Mouse (Mus musculus): ENCODE measurements around the gene Nfia.

Gene Nfia

DNA sequence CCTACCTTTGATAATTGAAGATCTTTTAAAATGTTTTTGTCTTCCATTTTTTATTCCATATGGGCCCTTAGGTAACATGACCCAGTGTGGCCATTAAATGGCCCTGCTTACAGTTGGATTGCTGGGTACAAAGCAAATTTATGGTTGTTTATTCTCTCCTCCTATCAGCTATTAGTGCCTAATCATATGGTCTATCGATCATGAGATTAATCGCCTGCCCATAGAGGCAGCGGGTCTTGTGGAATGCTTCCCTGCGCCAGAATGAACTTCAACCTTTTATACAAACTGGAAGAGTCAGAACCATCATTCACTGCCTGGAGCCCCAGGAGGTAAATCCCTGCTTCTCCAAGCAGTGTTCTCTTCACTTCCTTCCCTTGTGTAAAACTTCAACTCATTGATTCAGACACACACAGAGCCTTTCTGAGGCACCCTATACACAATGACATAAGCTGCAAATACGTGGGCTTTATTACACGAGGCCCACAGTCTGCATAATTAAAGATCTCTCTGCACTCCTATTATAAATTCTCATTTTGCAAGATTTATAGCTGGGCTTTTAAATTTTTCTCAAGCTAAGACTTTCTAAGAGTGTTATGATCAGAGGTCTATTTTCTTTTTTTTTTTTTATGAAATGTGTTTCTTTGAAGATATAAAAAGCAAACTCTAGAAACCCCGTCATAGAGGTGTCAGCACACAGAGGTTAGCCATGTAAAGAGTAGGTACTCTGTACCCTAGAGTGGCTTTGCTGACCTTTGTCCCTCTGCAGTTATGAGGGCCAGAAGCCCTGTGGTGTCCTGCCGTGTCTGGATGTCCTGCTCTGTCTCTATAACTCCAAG is 67.9 kb downstream of the Nfia start:
- no peak for DNase-seq

DNA sequence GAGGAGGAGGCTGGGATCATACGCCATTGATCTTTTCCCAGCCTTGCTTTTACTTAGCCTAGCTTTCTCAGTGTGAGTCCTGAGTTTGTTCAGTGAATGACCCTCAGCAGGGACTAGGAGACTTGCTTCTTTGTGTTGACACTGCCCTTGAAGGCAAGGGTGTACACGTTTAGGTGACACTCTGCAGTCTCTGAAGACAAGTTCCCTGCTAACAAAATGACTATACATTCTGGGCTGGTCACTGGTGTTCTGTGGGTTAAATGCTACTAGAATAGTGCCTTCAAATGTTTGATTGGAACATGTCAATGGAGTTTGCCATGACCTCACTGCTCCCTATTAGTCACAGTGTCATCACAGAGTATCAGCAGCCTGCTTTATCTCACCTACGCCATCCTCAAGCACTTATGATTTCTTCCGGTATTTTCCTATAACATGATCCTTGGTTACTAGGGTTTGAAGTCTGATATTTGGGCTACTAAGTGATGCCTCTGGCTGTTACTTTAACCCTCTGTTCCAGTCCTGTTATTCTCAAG is 68.6 kb downstream of the Nfia start:
- no peak for DNase-seq

DNA sequence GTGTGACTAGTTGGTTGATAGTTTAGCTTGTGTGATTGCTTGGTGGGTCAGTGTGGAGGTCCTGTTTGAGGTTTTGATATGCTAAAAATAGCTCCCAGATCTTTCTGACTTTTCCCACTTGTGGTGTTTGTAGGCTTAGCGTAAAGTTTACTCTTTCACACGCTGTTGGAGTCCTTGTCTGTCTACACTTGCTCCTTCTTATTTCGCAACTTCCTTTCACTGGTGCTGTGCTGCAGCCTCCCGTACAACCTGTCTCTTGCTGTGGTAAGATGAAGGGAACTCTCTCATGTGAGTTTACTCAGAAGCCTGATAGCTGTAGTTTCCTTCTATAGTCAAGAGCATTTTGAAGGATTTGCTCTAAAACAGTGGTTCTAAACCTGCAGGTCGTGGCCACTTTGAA is 69.2 kb downstream of the Nfia start:
- DNase-seq: no peak

DNA sequence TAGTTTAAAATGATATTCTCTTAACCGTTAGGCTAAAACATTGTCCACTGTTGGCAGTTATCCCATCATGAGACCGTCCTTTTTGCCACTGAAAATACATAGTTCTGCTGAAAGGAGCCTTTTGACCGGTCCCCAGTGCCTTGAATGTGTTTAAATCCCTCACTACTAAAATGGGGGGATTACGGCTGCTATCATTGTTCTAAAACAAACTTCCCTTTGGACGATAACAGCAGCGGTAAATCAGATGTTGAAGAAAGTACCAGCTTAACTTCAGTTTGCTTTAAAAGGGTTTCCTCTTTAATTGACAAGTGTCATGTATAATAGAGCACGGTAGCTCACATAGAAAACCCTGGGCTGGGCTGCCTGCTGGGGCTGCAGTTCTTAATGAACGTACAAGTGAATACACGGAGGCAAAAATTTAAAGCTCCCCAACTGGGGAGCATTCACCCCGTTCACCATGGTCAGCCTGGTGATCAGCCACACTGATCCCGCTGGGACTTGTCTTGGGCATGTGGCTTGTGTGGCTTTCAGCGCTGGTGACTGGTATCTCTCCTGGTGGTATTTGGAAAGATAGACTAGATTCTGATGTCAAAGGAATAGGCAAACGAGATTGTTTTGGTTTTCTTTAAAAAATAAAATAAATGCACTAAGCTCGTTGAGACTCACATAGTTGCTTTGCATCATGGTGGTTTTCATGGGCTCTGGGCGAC is 71.6 kb downstream of the Nfia start:
- no peak for DNase-seq

DNA sequence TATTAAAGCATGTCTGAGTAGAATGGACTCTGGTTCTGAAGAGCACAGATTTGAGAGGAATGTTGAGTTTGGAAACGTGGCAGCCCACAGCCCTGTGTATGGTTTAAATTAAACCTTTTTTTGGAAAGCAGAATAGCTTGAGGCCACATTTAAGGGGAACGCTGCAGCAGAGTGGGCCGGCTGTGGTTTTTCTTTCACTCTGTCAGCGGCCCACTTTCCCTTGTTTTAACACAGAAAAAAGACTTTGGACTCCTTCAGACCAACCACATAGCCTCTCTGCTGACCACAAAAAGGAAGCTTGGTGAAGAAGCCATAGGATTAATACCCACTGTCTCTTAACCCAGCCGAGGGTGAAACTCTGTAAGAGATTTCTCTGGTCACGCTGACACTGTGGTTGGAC is 72.4 kb downstream of the Nfia start:
- no peak for DNase-seq

DNA sequence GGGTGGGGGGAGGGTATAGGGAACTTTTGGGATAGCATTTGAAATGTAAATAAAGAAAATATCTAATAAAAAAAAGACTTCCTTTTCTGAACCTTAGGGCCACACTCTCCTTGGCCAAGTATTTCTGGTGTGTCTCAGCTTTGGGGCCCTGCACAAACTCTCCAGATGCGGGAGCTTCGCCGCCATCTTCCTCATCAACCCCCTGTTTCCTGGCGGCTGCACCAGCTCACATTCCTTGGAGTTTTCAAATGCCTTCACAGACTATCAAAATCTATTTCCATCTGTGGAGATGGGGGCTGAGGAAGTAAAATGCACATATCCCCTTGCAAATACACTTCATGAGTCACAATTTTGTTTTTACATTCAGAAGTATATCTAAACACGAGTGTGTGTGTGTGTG is 75.1 kb downstream of the Nfia start:
- DNase-seq: no peak

DNA sequence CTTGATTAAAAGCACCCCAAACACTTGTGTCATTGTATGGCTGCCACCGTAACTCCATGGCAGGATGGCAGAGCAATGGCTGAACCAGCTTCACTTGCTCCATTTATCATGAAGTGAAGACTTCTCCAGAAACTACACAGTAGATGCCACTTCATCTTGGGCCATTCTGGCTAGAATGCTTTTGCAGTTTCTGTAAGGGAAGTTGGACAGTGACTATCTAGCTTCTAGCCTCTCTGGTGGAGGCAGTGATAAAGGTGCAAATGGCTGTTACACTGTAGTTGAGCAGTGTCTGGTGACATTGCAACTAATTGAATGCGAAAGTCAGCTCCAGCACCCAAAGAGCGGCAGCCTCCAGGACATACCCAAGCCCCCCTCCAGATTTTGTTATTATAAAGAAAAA is 78.5 kb downstream of the Nfia start:
- DNase-seq: no peak

DNA sequence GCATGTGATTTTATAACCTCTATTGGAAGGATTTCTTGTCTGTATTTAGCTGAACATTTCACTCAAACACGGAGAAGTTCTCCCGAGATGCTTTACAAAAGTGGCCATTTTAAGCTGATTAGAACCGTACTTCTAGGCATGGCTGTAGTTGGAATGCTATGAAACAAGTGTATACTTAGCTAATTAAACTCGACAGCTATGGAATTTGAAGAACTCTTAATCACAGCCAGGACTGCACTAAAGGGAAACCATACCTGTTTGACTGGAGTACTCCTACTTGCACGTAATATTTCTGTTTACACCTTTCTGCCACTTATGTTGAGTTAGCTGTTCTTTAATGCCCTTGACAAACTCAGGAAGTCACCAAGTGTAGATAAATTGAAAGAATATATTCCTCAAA is 79.2 kb downstream of the Nfia start:
- DNase-seq: no peak

DNA sequence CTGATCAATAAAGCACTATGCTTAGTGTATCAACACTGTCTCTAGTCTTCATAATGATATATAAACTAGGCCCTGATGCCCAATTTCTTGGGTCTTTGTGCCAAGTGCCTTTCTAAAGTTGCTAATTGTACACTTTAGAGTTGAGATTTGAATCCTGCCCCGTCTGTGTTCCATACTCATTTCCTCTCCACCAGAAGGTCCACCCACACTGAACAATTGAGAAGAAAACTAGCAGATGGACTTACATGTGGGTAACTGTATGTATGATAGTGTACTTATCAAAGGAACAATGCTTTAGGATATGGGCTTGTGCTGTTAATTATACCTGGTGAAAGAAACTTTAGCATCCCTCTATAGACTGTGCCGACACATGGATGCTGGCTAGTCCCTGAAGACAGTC is 80.1 kb downstream of the Nfia start:
- DNase-seq: no peak

DNA sequence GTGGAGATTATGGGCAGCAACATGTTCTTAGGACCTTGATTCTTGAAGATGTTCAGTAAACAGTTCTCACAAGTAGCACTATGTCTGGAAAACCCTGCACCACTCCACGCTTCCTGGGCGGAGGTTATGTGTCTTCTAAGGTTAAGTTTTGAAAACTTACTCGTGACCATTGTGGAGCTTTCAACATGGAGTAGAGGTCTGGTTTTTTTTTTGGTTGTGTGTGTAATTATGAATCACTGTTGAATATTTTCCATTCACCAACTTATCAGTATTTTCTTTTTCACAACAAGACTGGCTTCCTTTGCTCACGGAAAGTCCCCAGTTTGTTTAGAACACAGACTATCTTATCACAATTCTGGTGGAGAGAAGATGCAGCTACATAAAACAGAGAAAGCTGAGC is 82.2 kb downstream of the Nfia start:
- no peak for DNase-seq

DNA sequence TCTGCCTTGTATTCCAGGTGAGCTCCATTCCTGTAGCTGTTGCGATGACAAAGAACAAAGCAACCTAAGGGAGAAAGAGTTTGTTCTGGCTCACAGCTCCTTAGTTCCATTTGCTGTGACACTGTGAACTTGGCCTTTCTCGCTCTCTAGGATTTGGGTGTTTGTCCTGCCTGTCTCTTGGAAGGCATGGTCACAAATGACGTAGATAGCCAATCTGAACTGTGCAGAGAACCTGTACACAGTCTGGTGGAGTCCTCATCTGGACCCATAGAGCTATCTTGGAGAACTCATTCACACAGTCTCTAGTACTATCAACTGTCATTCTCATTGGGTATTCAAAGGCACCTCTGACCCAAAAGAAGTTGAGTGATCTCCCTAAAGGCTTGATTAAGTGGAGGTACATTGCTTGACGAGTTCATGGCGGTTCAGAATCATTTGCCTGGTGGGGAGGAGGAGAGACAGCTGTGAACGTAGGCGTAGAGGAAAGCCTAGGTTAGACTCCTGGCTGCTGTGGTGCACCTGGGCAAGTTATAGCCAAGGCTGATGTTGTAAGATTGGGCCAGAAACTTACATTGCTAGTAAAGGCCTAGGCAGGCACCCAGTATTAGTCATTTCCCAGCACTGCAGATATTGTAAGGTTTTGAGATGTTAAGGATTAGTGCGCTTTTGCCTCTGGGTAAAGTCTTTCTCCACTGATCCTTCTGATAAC is 83.3 kb downstream of the Nfia start:
- no peak for DNase-seq

DNA sequence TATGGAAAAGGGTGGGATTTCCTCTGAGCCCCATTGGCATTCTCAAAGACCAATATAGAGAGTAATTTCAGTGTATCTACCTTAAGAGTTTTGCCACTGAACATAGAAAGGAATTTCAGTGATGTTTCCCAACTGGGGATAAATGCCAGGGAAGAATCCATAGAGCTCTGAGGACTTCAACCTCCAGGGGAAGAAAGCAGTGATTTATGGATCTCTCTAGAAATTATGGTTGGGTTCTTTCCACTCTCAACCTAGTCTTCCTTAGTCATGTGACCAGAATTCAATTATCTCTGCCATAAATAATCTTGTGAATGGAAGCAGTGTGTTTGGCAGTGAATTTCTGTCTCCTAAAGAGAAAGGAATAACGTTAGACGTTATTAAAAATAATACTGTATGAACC is 85.0 kb downstream of the Nfia start:
- DNase-seq: no peak

DNA sequence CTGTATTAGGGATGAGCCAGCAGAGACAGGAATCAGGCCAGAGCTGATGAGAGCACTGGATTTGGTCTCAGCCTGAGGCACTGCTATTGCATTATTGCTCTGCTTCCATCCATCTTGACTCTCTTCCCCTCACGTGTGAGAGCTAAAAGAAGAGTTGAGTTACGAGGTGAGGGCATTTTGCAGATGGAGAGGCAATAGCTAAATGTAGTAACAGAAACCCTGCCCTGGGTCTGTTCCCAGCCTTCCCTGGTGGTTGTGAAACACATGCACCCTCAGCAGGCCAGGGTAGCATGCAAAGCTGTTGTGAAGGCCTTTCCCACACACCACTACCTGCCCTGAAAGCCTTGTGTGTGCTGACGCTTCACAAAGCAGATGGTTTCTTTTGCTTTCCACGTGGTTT is 86.9 kb downstream of the Nfia start:
- DNase-seq: no peak

DNA sequence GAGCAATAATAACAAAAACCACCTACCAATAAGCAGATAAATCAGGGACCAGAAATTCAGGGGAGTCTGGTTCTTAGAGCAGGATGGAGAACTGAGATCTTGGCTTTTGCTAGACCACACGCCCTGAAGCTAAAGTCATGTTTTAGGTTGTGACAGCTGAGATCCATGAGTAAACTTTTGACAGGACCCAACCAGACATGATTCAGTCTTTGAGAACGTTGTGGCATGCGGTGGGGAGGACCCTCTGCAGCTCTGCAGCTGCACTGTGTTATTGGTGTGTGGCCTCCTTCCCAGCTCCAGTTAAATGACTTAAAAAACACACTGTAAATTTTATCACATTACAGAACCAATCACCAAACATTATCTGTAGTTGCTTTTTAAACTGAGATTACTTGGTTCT is 87.8 kb downstream of the Nfia start:
- DNase-seq: no peak

DNA sequence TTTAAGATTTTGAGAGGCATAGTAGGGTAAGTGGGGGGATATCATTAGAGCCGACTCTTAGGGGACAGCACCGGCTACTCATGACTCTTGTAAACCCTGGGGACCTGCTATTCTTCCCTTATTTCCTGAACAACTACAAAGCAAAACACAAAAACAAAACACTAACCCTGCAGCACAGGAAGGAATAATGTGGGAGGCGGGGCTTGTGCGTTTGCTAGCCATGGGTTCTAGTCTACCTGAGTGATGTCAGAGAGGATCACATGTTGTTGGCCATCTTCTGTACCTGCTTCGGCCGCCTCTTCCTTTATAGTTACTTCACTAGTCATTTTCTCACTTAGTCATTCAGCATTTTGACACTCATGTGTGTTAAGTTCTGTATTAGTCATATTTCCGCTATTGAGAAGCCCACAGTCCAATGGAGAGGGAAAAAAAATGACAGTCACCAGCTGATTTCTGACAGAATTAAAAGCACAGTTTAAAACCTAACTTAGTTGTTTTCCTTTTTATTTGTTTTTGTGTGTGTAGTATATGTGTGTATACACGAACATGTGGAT is 88.3 kb downstream of the Nfia start:
- no peak for DNase-seq

DNA sequence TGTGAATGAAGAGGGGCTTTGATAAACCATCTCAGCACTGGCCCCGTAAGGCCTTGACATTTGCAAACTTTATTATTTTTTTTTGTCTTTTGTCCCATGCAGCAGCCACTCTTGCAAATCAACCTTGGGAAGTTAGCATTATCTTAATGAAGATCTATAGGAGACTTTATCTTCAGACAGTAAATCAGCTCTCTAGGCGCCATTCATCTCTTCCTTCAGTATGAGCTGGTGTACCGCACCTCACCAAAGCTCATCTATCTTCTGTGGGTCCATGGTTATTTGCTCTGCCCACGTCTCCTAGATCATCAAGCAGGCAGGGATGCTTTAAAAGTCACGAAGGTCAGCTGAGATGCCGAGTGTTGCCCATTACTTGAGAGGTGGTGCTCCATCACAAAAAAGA is 89.8 kb downstream of the Nfia start:
- DNase-seq: no peak

DNA sequence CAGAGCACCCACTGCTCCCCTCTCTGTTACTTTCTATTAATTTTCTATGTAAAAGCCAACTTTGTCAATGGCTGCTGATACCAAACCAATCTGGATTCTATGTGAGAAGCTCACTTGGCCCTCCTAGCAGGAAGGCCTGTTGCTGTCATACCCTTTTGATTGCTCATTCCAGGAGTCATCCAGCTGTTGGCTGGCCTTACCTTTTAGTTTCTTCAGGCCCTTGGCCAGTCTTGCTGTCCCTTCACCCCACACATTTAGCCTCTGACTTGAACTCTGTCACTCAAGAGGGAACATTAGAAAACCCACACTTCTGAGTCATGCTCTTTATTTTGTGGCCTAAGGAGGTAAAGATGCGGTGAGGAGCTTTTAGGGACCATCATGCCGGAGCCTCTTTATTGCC is 91.7 kb downstream of the Nfia start:
- no peak for DNase-seq

DNA sequence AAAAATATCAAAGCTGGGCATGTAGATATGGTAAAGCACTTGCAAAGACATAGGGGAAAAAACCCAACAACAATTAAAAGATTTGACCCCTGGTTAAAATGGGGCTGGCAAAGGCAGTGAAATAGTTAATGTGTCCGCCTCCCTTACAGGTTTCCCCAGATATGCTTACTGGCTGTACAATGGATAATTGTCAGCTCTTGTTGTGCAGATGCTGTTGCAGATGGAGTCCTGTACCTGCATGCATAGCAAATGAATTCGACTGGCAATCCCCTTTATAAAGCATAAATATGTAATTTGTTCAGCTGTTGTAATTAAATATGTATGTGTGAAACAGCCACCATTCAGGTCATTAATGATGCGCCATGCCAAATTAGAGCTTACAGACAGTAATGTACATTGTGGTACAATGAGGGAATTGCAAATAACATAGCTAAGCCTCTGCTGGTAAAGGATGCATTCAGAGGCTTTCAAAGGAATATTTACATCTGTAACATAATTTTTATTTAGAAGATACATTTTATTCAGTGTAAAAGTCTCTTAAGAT is 92.9 kb downstream of the Nfia start:
- DNase-seq: no peak

DNA sequence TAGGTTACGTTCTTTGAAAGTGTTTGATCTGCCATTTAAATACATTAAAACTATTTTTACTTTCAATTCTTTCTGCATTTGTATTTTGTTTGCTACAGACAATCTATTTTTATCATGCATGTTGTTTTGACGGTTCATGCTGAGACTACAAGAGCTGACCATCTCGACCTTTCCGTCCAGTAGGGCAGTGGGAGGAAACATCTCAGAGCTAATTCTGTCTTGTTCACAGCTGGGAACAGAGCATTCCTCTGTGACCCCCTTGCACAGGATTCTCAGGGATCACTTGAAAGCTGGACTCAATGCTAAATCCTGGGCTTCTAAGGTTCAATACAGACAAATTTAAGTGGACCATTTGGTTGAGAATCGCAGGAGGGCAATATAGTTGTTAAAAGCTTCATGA is 93.9 kb downstream of the Nfia start:
- DNase-seq: no peak

DNA sequence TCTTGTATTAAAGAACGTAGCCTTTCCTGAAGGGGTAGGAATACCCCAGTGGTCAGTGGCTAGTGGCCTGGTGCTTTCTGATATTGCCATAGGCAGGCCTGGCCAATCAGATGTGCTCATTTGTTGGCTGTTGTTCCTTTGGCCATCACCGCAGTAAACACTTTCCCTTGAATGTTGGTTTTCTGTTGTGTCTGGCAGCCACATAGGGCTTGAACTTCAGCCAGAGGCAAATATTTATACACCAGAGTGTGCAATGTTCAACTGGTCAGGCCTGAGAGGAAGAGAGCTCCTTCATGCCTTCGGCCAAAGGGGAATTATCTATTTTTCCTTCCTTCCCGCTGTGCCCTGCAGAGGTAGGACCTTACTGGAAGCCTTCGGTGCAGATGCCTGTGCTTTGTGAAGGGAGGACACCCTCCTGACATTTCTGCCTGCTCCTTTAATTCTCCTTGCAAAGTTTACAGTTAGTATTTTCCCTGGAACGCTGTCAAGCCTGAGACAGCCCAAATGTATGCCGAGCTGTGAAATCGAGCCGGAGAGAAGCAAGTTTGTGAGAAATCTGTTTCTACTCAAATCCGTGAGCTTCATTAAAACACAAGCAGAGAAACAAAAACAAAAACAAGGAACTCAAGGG is 95.9 kb downstream of the Nfia start:
- no peak for DNase-seq

DNA sequence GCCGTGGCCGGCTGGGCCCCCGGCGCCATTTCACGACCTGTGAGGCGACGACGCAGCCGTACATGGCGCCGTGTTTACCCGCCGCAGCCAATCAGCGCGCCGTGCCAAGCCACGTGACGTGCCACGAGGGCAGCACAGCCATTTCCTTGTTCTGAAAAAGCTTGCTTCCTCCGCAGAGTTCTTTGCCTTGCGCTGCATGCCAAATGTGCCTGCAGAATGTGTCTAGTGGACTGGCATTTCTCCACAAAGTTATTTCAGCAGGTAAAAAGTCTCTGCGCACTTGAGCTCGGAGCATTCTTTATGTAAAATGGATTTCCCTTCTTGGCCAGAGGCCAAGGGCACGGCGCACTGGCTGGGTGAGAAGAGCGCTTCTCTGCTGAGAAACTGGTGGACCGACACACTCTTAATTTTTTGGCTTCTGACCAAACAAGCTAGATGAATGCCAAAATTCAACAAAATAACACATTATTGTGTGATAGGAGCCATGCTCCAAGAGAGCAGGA is 96.5 kb downstream of the Nfia start:
- peak; percentile 31 to 41 for DNase-seq

DNA sequence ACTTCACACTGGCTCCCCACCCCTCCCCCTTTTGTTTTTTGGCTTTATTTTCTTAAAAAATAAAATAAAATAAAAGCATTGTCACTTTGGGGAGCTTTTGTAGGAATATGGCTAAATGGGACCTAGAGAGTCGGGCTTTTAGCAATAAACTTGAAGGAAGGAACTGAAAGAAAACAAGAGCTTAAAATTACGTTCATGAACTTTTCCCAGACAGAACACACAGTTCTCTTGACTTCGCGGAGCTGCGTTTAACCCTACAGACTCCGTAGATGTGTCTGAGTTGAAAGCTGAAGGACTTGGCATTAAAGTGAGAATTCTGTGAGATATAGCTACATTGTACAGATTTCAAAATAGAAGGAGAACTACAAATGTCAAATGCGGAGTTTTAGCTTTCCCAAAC is 96.9 kb downstream of the Nfia start:
- no peak for DNase-seq
